Mouse (Mus musculus) MEL (cell line): ENCODE measurements around the gene Crocc. TPM values are rescaled to one million over a fixed set of nuclear protein-coding genes. Genes with fewer than 3 reads are reported as not detected.

ENCODE experiments used
- DNase-seq: peaks from one replicate; pipeline ENCODE4 v3.0.0; 2011; ENCODE audit warnings: low read depth, low spot score
- H3K27ac ChIP-seq: 2 replicates; pipeline ENCODE4 v1.5.1; 2012; ENCODE audit warnings: low read depth, mild to moderate bottlenecking, control low read depth, low read length, moderate library complexity; ENCODE audit not compliant: control insufficient read depth
- H3K27me3 ChIP-seq, 2 experiments: fragments of 150-350 bp in 1 of 2; sonication (generic) in 1 of 2; 2 replicates each; pipeline ENCODE4 v1.6.1; 2012; ENCODE audit warnings: low read length in 2 of 2, mild to moderate bottlenecking in 2 of 2, improper control_type of control experiment in 1 of 2, moderate library complexity in 1 of 2; ENCODE audit not compliant: insufficient read depth in 2 of 2, control insufficient read depth in 1 of 2
- H3K36me3 ChIP-seq, 2 experiments: 2 replicates each; pipeline ENCODE4 v1.6.1; 2012 to 2014; ENCODE audit warnings: low read length in 2 of 2, improper control_type of control experiment in 1 of 2, inconsistent platforms in 1 of 2, mild to moderate bottlenecking in 1 of 2; ENCODE audit not compliant: insufficient read depth in 2 of 2, control insufficient read depth in 1 of 2
- H3K4me1 ChIP-seq, 2 experiments: fragments of 150-350 bp in 1 of 2; sonication (generic) in 1 of 2; 2 replicates each; pipeline ENCODE4 v1.6.1; 2012; ENCODE audit warnings: low read length in 2 of 2, improper control_type of control experiment in 1 of 2, mild to moderate bottlenecking in 1 of 2; ENCODE audit not compliant: insufficient read depth in 2 of 2, control insufficient read depth in 1 of 2
- H3K4me3 ChIP-seq, 2 experiments: fragments of 150-350 bp in 1 of 2; sonication (generic) in 1 of 2; 2 replicates each; pipeline ENCODE4 v1.5.1; 2012; ENCODE audit warnings: low read depth in 2 of 2, low read length in 2 of 2, mild to moderate bottlenecking in 2 of 2, moderate library complexity in 2 of 2, control low read depth in 1 of 2, improper control_type of control experiment in 1 of 2; ENCODE audit not compliant: control insufficient read depth in 1 of 2, insufficient read depth in 1 of 2
- H3K79me2 ChIP-seq: 2 replicates; pipeline ENCODE4 v1.6.1; 2012; ENCODE audit warnings: mild to moderate bottlenecking, low read length, moderate library complexity; ENCODE audit not compliant: control insufficient read depth, poor library complexity, insufficient read depth
- H3K9ac ChIP-seq: 2 replicates; pipeline ENCODE4 v1.6.1; 2012; ENCODE audit warnings: low read depth, mild to moderate bottlenecking, control low read depth, low read length, moderate library complexity; ENCODE audit not compliant: control insufficient read depth, poor library complexity, severe bottlenecking
- H3K9me3 ChIP-seq: fragments of 150-350 bp; sonication (generic); replicated peaks from 2 replicates; pipeline ENCODE4 v1.6.1; 2012; ENCODE audit warnings: mild to moderate bottlenecking, low read length, improper control_type of control experiment, moderate library complexity; ENCODE audit not compliant: insufficient read depth
- JUND ChIP-seq: IDR thresholded peaks from 2 replicates; pipeline ENCODE4 v1.6.1; 2011; ENCODE audit warnings: low read depth, mild to moderate bottlenecking, improper control_type of control experiment, low read length
- TCF12 ChIP-seq: IDR thresholded peaks from 2 replicates; pipeline ENCODE4 v1.6.1; 2014; ENCODE audit warnings: low read depth, mild to moderate bottlenecking, inconsistent platforms, low read length, improper control_type of control experiment, moderate library complexity
- UBTF ChIP-seq: IDR thresholded peaks from 2 replicates; pipeline ENCODE4 v1.6.1; 2012; ENCODE audit warnings: low read depth, mild to moderate bottlenecking, inconsistent platforms, low read length, improper control_type of control experiment, moderate library complexity, borderline replicate concordance; ENCODE audit not compliant: insufficient read depth
- ZKSCAN1 ChIP-seq: IDR thresholded peaks from 2 replicates; pipeline ENCODE4 v1.6.1; 2012; ENCODE audit warnings: low read depth, mild to moderate bottlenecking, inconsistent platforms, low read length, improper control_type of control experiment, moderate library complexity
- polyA plus RNA-seq, 2 experiments: library from polyadenylated mRNA; stranded (reverse) in 1 of 2; unstranded in 1 of 2; fragments of >175 nt in 1 of 2; fragments of >200 nt in 1 of 2; gene quantifications; 2 replicates each; pipeline versions ENCODE4 v1.2.1 to v1.2.4; 2012; ENCODE audit warnings: low replicate concordance in 2 of 2, low read depth in 1 of 2; ENCODE audit not compliant: insufficient read length in 2 of 2, insufficient read depth in 1 of 2, missing spikeins in 1 of 2
- total RNA-seq: library from RNA; depleted of rRNA; stranded (reverse); fragments of 300-350 nt; gene quantifications from 2 replicates; pipeline ENCODE4 v1.2.3, GENCODE M21; 2012; rRNA removed

Gene Crocc
- total and polyA plus RNA-seq, 3 experiments, result 0.77 to 3.6 TPM; not detected in 1

GRCm38 (mm10) chr4:140967386-140968159 is 92.8 kb downstream of the Crocc start:
- DNase-seq, result no peak
- no peaks in the 10 kb centered on the region for H3K27me3 ChIP-seq
- peaks cover 7 to 14% of the 10 kb centered on the region in 2 experiments for H3K4me1 ChIP-seq
- peaks cover 2 to 15% of the 10 kb centered on the region in 2 experiments; a peak in 3 of 4 replicates for H3K36me3 ChIP-seq
- H3K79me2 ChIP-seq, result peaks cover 7% of the 10 kb centered on the region
- no peaks in the 10 kb centered on the region for H3K9me3 ChIP-seq
- H3K27ac ChIP-seq, result no peak overlapping the region
- no peak overlapping the region for H3K9ac ChIP-seq
- TF ChIP-seq TCF12 (no peak), ZKSCAN1 (no peak), UBTF (no peak), JUND (no peak)
- H3K4me3 ChIP-seq, result no peak overlapping the region

Other genes starting within 250 kb of the Crocc start
- 75.9 and 106 TPM in 2 replicates for gene Padi3, start 249.9 kb downstream of the Crocc start, total RNA-seq
- 10 to 100 TPM in 1 of 2 experiments, not detected in 1; 73.1 TPM for gene Padi3, start 249.9 kb downstream of the Crocc start, polyA plus RNA-seq
- 0.26 and 0.31 TPM in 2 replicates for gene Padi1, start 214.8 kb downstream of the Crocc start, total RNA-seq
- gene Padi1, start 214.8 kb downstream of the Crocc start, polyA plus RNA-seq, result under 1 TPM in 1 of 2 experiments, not detected in 1; 0.40 TPM
- gene Padi2, start 154.2 kb downstream of the Crocc start, total RNA-seq, result 0.07 and 0.27 TPM in 2 replicates
- gene Padi2, start 154.2 kb downstream of the Crocc start, polyA plus RNA-seq, result under 1 TPM in 1 of 2 experiments, not detected in 1; 0.07 TPM
- 271 and 292 TPM in 2 replicates for gene Sdhb, start 99.3 kb downstream of the Crocc start, total RNA-seq
- gene Sdhb, start 99.3 kb downstream of the Crocc start, polyA plus RNA-seq, result 100 to 1,000 TPM; 342 to 414 TPM
- gene Atp13a2, start 73.7 kb downstream of the Crocc start, total RNA-seq, result 27.3 and 29.0 TPM in 2 replicates
- 10 to 100 TPM in 1 of 2 experiments, not detected in 1; 65.4 TPM for gene Atp13a2, start 73.7 kb downstream of the Crocc start, polyA plus RNA-seq
- gene Mfap2, start 50.1 kb downstream of the Crocc start, total RNA-seq, result not detected in 2 replicates
- not detected for gene Mfap2, start 50.1 kb downstream of the Crocc start, polyA plus RNA-seq
- 45.1 and 57.4 TPM in 2 replicates for gene Necap2, start 17.8 kb upstream of the Crocc start, total RNA-seq
- gene Necap2, start 17.8 kb upstream of the Crocc start, polyA plus RNA-seq, result 10 to 100 TPM in 1 of 2 experiments, not detected in 1; 75.6 TPM
- gene Spata21, start 27.8 kb upstream of the Crocc start, total RNA-seq, result not detected in 2 replicates
- gene Spata21, start 27.8 kb upstream of the Crocc start, polyA plus RNA-seq, result not detected
- gene Szrd1, start 79.2 kb upstream of the Crocc start, total RNA-seq, result 63.0 and 64.4 TPM in 2 replicates
- gene Szrd1, start 79.2 kb upstream of the Crocc start, polyA plus RNA-seq, result 100 to 1,000 TPM in 1 of 2 experiments, not detected in 1; 137 TPM
- gene Fbxo42, start 87.4 kb upstream of the Crocc start, total RNA-seq, result 10.1 and 11.2 TPM in 2 replicates
- 100 to 1,000 TPM in 1 of 2 experiments, 10 to 100 TPM in 1; 23.1 to 260 TPM for gene Fbxo42, start 87.4 kb upstream of the Crocc start, polyA plus RNA-seq
- gene Rsg1, start 153.4 kb upstream of the Crocc start, total RNA-seq, result 3.7 and 5.8 TPM in 2 replicates
- 1 to 10 TPM in 1 of 2 experiments, not detected in 1; 4.8 TPM for gene Rsg1, start 153.4 kb upstream of the Crocc start, polyA plus RNA-seq
- 0.03 TPM in 1 of 2 replicates, not detected in the other for gene Arhgef19, start 178.9 kb upstream of the Crocc start, total RNA-seq
- gene Arhgef19, start 178.9 kb upstream of the Crocc start, polyA plus RNA-seq, result under 1 TPM in 1 of 2 experiments, not detected in 1; 0.78 TPM
- 2.3 and 2.5 TPM in 2 replicates for gene Epha2, start 240.7 kb upstream of the Crocc start, total RNA-seq
- gene Epha2, start 240.7 kb upstream of the Crocc start, polyA plus RNA-seq, result 1 to 10 TPM in 1 of 2 experiments, not detected in 1; 5.9 TPM